Mouse (Mus musculus) retina, embryonic 14.5 days (tissue): ENCODE measurements around the gene Ercc1.
A peak's percentile ranks its signal among the peaks of the same experiment; 100 is the strongest.

Experiments used
- DNase-seq: peaks from one replicate; pipeline ENCODE4 v3.0.0-alpha.2; 2015; ENCODE audit warnings: low spot score

Gene Ercc1

DNA sequence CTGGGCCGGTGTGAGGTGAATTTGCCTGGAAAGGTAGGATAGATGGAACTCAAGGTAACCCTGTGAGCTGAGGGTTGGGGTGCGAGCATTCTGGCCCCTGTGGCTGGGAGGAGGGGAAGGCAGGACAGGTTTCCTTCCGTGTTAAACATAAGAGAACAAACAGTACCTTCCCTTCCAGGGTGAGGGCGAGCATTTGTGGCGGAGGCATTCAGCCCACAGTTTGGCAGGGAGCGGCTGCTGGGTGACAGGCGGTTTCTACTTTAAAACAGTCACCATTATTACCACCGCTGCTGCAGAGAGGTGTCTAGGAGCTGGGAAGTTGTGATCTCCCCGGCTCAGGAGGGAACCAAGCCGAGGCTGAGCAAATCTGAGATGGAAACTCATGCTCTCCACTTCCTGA, 7.5 kb upstream of the Ercc1 start:
- DNase-seq, result no peak

DNA sequence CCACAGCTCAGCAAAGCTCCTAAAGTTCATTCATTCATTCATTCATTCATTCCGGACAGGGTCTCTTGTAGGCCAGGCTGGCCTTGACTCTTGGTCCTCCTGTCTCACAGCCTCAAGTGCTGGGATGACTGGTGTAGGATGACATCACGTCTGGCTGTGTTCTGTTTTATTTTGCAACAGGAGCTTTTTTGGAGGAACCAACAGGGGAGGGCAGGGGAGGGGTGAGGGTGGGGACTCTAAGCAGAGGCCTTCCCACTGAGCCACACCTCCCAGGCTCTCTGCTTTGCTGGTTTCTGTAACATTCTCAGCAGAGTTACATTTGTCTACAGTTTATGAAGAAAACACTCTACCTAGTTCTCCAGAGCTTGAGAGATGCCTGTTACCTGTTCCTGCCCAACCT, 6.5 kb upstream of the Ercc1 start:
- DNase-seq, result no peak

DNA sequence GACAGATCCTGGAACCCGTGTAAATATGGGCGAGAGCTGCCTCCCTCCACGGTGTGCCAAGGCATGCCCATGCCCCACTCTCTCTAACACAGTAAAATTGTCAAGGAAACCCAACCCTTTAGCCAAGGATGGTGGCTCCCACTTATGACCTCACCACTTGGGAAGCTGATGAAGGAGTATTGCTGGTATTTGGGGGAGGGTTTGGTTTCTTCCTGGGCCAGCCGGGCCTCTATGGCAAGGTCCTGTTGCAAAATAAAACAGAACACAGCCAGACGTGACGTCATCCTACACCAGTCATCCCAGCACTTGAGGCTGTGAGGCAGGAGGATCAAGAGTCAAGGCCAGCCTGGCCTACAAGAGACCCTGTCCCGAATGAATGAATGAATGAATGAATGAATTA, 6.0 kb upstream of the Ercc1 start:
- DNase-seq, result no peak

DNA sequence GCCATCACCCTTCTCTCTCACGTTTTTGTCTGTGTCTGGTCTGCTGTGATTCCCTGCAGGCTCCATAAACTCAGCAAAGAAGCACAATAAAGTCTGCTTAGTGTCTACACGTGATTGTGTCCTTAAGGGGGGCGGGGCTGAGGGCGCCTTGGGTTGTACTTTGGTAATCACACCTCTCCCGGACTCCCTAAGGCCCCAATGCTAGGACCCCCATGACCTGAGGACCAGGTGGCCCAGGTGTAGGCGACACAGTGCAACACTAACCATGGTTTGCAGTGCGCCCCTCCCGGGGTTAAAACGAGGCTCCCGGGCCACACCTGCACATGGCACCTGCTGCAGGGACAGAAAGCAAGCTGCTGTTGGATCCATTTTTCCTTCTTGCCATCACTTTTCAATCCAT, 3.3 kb upstream of the Ercc1 start:
- DNase-seq, result no peak

DNA sequence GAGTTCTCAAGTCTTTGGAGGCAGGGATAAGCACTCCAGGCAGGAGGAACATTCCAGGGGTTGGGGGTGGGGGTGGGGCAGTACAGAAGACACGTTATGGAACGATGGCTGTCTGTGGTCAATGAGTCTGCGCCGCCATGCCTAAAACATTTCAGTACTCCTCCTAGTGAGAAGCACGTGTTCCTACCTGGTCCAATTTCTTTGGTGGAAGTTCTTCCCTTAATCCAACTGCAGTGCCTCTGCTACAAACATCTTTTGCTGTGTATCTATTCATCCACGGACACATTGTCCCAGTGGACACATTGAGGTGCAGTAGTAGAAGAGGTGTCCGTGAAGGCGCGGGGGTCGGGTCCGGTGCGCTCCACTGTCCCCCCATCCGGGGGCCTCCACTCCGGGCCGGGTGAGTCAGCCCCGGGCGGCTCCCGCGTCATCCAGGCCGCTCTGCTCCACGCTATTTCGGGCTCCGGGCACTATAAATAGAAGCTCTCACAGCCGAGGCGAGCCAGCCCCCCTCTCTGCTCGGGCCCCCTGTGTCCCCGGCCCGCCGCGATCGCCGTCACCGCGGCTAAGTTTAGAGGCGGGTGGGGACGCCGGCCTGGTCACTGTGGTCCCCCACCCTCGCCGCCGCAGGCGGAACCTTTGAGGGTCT, 2.7 kb upstream of the Ercc1 start:
- DNase-seq, result peak; percentile 27

DNA sequence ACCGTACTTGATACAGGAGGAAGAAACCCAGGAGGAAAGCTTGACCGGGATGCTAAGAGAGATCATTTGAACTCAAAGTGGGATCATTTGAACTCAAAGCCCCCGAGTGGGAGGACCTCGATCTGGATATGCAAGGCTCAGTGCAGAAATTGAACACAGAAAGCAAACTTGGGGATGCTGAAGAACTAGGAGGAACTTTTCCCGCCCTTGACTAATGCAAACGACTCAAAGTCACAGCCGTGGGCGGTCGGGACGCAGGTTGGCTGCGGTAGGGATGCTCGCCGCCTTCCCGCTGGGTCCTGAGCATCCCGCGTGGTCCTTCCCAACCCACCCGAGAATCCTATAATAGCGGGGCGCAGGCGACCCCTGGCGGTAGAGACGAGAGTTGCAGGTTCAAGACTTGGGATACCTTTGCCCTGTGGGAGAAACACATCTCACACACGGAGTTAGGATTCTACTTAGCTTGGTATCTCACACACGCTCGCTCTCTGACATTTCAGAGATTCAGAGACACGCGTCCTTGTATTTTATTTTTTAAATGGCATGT, 2.0 kb upstream of the Ercc1 start:
- peak; percentile 94 for DNase-seq

DNA sequence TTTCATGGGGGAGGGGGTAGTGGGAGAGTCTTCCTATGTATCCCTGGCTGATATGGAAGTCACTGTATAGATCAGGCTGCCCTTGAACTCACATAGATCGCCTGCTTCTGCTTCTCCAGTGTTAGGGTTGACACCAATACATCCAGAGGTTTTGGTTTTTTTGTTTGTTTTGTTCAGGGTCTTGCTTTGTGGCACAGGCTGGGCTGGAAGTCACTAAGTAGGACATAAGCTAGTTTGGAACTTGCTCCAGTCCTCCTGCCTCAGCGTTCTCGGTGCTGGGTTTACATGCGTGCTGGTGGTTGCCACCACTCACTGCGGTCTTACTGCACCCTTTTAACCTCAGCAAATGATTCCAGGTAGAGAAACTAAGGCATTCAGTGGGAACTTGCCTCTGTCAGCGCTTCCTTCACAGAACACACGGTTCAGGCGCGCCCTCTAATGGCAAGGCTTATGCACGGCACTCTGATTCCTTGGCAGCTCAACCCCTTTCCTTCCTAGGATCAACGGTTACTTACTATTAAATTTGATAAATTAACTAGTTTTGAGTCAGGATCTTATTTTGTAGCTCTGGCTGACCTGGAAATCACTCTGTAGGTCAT, 1.3 kb upstream of the Ercc1 start:
- DNase-seq, result peak; percentile 95

DNA sequence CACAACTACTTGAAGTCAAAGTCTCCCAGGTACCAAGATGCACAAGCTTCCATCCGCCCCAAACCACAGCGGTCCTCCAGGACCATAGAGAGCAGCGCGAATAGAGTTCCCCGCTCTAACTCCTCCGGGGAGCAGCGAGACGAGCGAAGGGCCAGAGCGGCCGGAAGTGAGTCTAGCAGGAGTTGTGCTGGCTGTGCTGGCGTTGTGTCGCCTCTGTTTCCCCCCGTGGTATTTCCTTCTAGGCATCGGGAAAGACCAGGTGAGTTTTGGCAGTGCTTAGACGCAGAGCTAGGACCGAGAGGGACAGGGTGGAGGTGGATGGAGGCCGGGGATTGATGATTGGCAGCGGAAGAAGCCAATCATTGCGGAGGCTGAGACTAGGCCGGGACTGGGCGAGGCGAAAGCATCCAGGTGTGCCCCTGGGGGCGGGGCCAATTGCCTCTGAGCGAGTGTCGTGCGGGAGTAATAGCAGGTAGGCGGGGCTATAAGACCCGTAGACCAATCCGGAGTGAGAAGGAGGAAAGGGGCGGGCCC, 427 bp downstream of the Ercc1 start:
- peak; percentile 97 for DNase-seq

DNA sequence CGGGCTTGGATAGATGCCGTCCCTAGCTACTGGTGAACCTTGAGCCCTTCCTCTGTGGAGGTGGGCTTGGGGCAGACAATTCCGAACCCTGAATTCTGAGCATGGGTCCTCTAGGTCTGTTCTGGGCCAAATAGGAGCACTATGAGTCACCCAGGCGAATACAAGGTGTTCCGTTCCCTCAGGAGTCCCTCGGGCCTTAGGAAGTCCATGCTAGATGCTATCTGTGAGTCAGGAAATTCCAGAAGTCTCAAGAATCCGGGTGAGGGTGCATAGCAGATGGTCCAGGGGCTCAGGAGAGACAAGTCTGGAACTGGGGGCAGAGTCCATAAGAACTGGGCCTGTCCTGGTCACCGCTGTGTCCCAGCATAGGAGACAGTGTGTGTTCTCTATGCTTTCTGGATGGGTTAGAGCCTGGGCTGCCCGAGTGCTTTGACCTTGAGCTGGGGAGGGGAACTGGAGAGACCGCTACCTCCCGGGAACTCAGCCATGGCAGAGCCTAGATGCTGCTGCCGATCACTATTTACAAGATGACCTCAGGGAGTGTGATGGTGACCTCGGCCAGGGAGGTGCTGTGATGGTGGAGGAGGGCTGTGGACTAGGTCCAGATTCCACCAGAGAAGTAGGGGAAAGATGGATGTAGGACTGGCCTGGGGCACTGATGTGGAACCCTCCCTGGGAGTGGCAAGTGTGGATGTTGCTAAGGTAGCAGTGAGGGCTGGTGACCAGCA, 4.8 kb downstream of the Ercc1 start:
- no peak for DNase-seq

DNA sequence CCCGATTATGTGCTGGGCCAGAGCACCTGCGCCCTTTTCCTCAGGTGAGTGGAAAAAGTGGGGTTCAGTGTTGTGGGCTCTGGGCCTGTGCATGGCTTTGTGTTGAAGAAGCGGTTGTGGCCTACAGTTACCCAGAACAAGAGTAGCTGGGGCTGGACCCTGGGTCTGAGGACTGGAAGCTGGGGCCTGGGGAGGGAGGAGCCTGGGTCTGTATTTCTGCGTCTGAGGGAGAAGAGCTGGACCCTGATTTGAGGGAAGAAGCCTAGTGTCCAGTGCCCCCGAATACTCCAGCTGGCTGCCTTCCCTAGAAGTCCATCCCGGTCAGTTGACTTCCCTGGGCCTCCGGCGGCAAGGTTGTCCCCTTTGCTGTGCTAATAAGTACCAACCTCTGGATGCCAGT, 5.6 kb downstream of the Ercc1 start:
- DNase-seq, result no peak

DNA sequence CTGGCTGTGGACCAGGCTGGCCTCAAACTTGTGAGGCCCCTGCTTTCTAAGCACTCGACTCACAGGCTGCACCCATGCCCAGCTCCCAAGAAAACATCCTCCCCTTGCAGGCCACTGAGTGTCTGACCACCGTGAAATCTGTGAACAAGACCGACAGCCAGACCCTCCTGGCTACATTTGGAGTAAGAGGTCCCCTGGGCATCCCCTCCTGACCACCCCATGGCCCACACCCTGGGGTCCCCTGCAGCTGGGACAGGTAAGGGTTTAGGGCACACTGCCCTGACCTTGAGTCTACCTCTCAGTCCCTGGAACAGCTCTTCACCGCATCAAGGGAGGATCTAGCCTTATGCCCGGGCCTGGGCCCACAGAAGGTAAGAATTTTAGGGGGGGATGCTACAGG, 10.4 kb downstream of the Ercc1 start:
- DNase-seq, result no peak

DNA sequence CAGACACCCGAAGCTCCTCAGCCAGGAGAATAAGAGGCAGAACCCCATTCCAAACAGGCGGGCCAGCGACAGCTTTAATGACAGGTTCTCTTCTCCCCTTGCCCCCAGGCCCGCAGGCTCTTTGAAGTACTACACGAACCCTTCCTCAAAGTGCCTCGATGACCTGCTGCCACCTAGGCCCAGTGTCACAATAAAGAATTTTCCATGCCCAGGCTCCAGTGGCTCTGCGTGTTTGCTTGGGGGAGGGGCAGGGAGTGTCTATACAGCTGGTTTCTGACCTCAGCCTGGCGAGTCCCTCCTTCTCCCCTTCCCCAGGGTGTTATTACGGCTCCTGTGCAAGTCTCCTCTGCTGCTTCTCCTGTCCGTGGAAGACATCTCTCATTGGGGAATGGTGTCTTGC, 11.7 kb downstream of the Ercc1 start:
- no peak for DNase-seq

DNA sequence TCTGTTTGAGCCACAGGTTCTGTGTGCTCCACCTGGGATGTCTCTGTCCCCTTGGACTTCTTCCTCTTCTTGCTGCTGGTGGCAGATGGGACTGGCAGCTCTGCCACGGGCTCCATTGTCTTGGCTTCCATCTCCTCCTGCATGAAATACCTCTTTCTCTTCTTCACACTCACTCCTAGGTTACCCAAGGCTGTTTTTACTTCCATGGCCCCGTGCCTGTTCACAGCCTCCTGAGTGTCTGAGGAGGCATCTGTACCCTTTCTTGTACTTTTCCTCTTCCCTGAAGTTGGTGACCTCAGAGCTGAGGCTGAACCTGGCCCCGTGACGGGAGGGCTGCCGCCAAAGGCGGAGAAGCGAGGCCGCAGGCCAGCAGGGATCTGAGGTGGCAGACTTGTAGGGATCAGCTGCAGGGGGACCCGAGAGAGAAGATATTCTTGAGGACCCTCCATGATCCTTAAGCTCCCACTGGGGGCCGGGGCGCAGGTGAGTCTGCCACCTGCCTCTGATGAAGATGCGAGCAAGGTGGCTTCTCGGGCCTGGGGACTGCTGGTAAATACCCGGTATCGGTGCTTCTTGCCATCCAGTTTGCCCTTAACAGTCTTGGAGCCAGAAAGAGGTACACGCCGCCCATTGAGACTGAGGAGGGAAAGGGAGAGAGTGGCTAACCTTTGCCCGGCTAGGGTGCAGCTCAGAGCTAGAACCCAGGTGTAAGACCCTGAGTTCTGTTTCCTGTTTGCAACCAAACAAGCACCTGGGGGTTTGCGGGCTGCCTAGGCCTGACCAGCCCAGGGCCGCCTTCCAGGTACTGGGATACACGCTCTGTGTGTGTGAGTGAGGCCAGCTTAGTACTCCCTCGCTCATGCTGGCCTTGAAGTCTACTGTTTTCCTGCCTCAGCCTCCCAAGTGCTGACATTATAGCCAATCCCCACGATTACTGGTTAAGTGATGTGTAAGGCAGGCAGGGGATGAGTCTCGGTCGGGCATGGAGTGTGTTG, 13.1 kb downstream of the Ercc1 start:
- no peak for DNase-seq

DNA sequence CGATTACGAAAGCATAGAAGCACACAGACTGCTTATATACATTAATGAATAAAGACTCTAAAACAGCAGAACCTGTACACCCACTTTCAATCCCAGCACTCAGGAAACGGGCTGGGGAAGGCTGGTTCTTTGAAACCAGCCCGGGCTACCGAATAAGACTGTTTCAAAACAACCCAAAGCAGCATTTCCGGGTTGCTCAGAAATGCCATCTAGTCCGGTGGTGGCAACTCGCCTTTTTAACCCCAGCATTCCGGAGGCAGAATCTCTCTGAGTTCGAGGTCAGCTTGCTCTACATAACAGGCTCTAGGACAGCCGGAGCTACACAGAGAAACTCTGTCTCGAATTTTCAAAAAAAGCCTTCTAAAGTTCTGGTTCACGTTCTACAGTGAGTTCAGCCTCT, 14.1 kb downstream of the Ercc1 start:
- no peak for DNase-seq

DNA sequence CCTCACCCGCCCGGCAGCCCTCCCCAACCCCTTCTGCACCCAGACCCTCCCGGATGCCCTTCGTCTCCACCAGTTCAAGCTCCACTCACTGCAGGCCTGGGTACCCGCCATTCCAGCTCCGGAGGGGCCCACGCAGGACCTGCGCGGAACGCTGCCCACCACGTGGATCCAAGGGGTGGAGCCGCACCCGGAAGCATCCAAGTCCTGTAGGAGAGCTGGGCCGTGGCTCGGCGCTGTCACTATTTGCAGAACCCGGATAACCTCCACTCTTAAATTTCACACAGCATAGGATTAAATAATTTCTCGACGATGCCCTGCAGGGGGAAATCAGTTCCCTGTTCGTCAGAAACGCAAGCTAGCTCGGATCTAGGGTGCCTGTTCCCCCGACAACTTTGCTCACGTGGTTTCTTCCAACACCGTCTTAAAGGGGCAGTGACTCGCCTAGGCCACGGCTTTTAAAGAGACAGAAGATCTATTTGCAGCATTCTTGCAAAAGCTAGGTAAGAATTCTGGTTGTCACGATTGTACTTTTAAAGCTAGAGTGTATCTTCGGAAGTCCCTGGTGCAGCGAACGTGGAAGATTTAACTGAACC, 14.8 kb downstream of the Ercc1 start, which contains the start of the genes Cd3eap and Ppp1r13l:
TSS of gene Cd3eap (minus strand) at position 185 of the 593 bp plus-strand sequence.
TSS of gene Ppp1r13l (plus strand) at position 451 of the 593 bp plus-strand sequence.
- DNase-seq, result peak; percentile 87

DNA sequence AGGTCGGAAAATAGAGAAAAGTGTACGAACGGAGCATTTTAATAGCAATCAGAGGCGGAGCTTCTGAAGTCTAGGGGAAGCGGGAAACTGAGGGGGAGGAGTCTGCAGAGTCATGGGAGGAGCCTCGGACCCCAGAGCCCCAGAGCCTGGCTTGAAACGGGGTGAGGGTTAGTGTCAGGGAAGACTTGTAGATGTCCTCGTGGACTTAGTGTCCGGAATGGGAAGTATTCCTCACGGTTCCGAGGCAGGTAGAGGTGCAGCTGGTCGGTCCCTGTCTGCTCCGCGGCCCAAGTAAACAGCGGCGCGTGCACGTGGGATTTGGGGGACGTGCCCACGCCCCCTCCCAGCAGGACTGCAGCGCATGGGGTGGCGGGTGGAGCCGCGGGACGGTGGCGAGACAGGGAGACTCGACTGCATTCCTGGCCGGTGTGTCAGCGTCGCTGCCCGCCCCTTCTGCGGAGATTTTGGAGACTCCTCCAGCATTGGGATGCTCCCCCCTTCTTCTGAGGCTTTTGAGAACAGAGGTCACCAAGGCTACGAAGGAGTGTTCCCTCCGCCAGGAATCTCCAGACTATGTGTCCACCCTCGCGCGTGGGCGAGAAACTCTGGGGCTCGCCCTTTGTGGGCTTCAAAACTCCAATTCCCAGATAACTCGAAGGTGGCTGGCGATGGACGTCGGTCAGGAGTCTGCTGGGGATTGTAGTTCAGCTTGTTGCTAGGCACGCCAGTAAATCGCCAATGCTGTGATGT, 15.5 kb downstream of the Ercc1 start:
- DNase-seq, result peak; percentile 87

DNA sequence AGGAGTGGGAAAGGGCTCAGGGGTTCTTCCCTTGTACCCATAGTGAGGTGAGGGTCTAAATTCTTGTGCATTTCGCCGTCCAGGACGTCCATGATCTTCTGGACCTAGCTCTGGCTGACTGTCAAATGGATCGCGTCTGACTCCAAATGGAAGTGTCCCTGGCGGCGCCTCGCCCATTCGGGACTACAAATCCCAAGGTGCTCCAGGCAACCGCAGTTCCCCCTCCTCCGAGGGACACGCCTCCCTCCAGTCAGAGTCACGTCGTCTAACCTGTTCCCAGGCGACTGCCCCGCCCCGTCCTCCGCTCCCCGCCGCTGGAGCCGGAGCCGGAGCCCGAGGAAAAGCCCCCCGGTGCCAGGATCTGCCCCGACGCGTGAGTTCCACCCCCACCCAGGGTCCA, 16.4 kb downstream of the Ercc1 start:
- DNase-seq, result peak; percentile 87

DNA sequence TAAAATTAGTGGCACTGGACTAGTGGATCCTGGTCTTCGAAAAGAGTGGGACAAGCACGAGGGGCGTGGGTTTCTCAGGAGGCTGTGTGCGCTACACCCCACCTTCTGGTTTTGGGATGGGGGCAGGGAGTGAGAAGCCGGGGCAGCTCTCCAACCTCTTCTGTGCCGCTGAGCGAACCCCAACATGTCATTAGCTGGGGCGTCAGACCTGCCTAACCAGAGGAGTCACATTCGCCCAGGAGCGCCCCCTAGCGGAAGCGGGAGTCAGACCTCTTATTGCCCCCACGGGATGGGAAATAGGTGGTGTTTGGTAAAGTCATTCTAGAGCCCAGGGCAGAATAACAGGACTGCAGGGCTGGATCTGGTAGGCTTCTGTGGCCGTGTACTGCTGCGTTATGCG, 17.1 kb downstream of the Ercc1 start:
- peak; percentile 79 for DNase-seq

DNA sequence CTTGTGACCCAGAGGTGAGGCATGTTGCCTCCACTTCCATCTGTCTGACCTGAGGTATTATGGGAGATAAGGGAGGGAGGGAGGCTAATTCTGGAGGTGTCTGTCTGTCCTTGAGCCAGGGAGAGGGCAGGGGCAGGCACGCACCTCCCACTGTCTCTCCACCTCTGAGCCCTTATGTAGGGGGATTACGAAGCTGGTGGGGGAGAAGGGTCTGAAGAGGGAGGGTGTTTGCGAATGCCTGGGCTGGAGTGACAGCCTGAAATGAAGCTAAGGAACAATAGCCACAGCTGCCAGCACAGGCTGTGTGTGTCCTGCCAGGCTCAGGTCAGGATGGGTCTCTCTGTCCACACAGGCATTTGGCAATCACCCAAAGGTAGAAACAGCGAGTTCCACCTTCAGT, 17.7 kb downstream of the Ercc1 start:
- DNase-seq, result peak; percentile 23

DNA sequence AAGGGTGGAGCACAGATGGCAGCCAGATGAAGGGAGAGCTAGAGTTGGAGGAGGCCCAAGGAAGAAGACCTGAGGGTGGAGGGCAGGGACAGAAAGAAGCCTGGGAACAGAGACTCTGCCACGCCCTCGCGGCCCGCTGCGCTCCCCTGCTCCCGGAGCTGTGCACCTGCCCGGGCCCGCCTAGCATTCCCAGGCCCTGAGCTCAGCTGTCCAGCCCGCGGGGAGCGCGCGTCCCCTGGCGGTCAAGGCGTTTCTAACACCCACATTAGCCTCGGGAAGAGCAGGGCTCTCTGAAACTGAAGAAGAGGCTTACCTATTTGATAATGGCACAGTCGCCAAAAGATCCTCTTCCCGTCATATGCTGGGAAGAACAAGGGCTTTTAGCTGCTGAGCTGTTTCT, 19.3 kb downstream of the Ercc1 start:
- peak; percentile 80 for DNase-seq
